Mouse (Mus musculus): ENCODE measurements at regions not wholly inside any gene's neighbourhood (a gene's known extent, or its start where the extent isn't known, plus 50 kb on each side); places are given as distances from the start of the nearest gene placed in this dataset.

GRCm38 (mm10) chr4:75463579-75463978, 185.5 kb upstream of the Dmac1 start:
- TF ChIP-seq CTCF (IDR thresholded peaks at IDR 0.05; ENCODE audit: low read depth) = no peak
- TF ChIP-seq EP300 (IDR thresholded peaks at IDR 0.05; ENCODE audit: low read depth) = no peak
